Comparison of ENCODE assay signal across 8 mouse cellular contexts in genomic region chr7:97788190-97788668, GRCm38 (mm10). TPM values are rescaled to one million over a fixed set of nuclear protein-coding genes. Genes with fewer than 3 reads are reported as not detected.
DNase-seq lines count a peak whose midpoint lies in the region; ATAC-seq and TF ChIP-seq lines count a peak whose summit lies in the region.

Gene Pak1 (plus strand): TSS chr7:97788541.

- no peaks in the 10 kb centered on the region for H3K27me3 ChIP-seq in cerebellum, adult 2 months (ENCODE audit: control insufficient read depth, insufficient read depth, low read length)
- no peaks in the 10 kb centered on the region for H3K27me3 ChIP-seq in hindbrain, embryonic 11.5 days (ENCODE audit: control insufficient read depth, insufficient read depth, low read length)
- peaks cover 15% of the 10 kb centered on the region for H3K27me3 ChIP-seq in lung, embryonic 16.5 days (ENCODE audit: control insufficient read depth, insufficient read depth, low read depth, low read length)

- TF ChIP-seq CTCF in cerebellum, adult 2 months (IDR thresholded peaks at IDR 0.05; ENCODE audit: borderline replicate concordance, insufficient read depth, low read depth, low read length), result no peak

- 0 out of 2 replicates have a peak, but pooled peaks have one; percentile 44 for TF ChIP-seq POLR2A in cerebellum, adult 2 months (IDR thresholded peaks at IDR 0.05; ENCODE audit: borderline replicate concordance, insufficient read depth, low read length)

- H3K9me3 ChIP-seq in hindbrain, embryonic 11.5 days (ENCODE audit: control insufficient read depth, low read length), result no peaks in the 10 kb centered on the region
- H3K9me3 ChIP-seq in lung, embryonic 16.5 days (ENCODE audit: control insufficient read depth, low read length), result no peaks in the 10 kb centered on the region

- ATAC-seq in hindbrain, embryonic 11.5 days (ENCODE audit: low FRiP score), result peak; percentile 96
- peak; percentile 92 for ATAC-seq in lung, embryonic 16.5 days (ENCODE audit: low read depth)

- whole genome bisulfite sequencing in cerebellum, adult 2 months, result under 1% methylated on average over 46 of the region's 46 CpGs
- WGBS in hindbrain, embryonic 11.5 days, result under 1% methylated on average over 21 of the region's 46 CpGs
- under 1% methylated on average over 31 of the region's 46 CpGs for WGBS in lung, embryonic 16.5 days

- no peaks in the 10 kb centered on the region for H3K36me3 ChIP-seq in hindbrain, embryonic 11.5 days (ENCODE audit: control insufficient read depth, insufficient read depth, low read length)
- H3K36me3 ChIP-seq in lung, embryonic 16.5 days (ENCODE audit: control insufficient read depth, insufficient read depth, low read length), result no peaks in the 10 kb centered on the region

- peak within 1 kb of the TSS; percentile 86 for H3K4me2 ChIP-seq in hindbrain, embryonic 11.5 days (replicated peaks; ENCODE audit: low read depth, low read length)
- H3K4me2 ChIP-seq in lung, embryonic 16.5 days (ENCODE audit: low read depth, low read length), result peak within 1 kb of the TSS; percentile 98

- H3K9ac ChIP-seq in hindbrain, embryonic 11.5 days (ENCODE audit: low read depth, low read length), result peak within 1 kb of the TSS; percentile 86
- H3K9ac ChIP-seq in lung, embryonic 16.5 days (ENCODE audit: low read length), result peak within 1 kb of the TSS; percentile 83

- H3K4me3 ChIP-seq in cerebellum, adult 2 months (replicated peaks; ENCODE audit: insufficient read depth, low read depth, low read length), result peak within 1 kb of the TSS; percentile 87
- H3K4me3 ChIP-seq in hindbrain, embryonic 11.5 days (ENCODE audit: low read depth, low read length), result peak within 1 kb of the TSS; percentile 87
- peak within 1 kb of the TSS; percentile 83 for H3K4me3 ChIP-seq in lung, embryonic 16.5 days (ENCODE audit: low read length)

- H3K27ac ChIP-seq in cerebellum, adult 2 months (ENCODE audit: insufficient read depth, low read length), result peak within 1 kb of the TSS; percentile 22; the same call in 1 of the 2 replicates
- peak within 1 kb of the TSS; percentile 78 for H3K27ac ChIP-seq in hindbrain, embryonic 11.5 days (ENCODE audit: low read depth, low read length)
- peak within 1 kb of the TSS; percentile 63 for H3K27ac ChIP-seq in lung, embryonic 16.5 days (ENCODE audit: low read length)

- DNase-seq in MEL-GATA-1-ER (ENCODE audit: extremely low read depth, low read depth), result peak; percentile 26
- peak; percentile 91 to 92 for DNase-seq in cerebellum, adult 2 months
- peak; percentile 90 for DNase-seq in forelimb bud, embryonic 11.5 days (ENCODE audit: low read depth, low spot score)
- peak; percentile 89 for DNase-seq in hindbrain, embryonic 11.5 days (ENCODE audit: low spot score)
- DNase-seq in layer of hippocampus, adult 9-11 months, result peak; percentile 87
- DNase-seq in ovary, postnatal 10 days (ENCODE audit: low spot score), result peak; percentile 33
- DNase-seq in thymus, postnatal 10 days (ENCODE audit: low spot score in 2 of 2), result peak; percentile 65 to 67

- no peaks in the 10 kb centered on the region for H3K4me1 ChIP-seq in cerebellum, adult 2 months (ENCODE audit: control insufficient read depth, insufficient read depth, low read length)
- peaks cover 7% of the 10 kb centered on the region; the same call in 1 of the 2 replicates for H3K4me1 ChIP-seq in hindbrain, embryonic 11.5 days (replicated peaks; ENCODE audit: control insufficient read depth, insufficient read depth, low read length)
- peaks cover 11% of the 10 kb centered on the region for H3K4me1 ChIP-seq in lung, embryonic 16.5 days (replicated peaks; ENCODE audit: control insufficient read depth, insufficient read depth, low read length)

RNA-seq across cellular contexts. Expression of gene Pak1, which starts in this region (rescaled TPM):
- polyA plus RNA-seq in cerebellum, adult 2 months (2012; rRNA removed), result 363 and 385 TPM in 2 replicates
- polyA plus RNA-seq in hindbrain, embryonic 11.5 days (2014; fragmentation: Nextera tagmentation; extraction: Ambion mirVana), result 88.8 and 104 TPM in 2 replicates
- polyA plus RNA-seq in lung, embryonic 16.5 days (2015; fragmentation: Nextera tagmentation; extraction: Ambion mirVana), result 15.1 and 15.4 TPM in 2 replicates

Comparison
In these comparisons a context has a peak if more than half of its experiments do, and no peak if none do; other contexts are left out.
1. Peak in every context shown above with its lines: DNase-seq, ATAC-seq, H3K4me3 ChIP-seq and H3K27ac ChIP-seq.
2. DNase-seq: peak in every context shown above with its lines; median percentile 92 in cerebellum, adult 2 months; 90 in forelimb bud, embryonic 11.5 days; 89 in hindbrain, embryonic 11.5 days; 87 in layer of hippocampus, adult 9-11 months; 66 in thymus, postnatal 10 days; 33 in ovary, postnatal 10 days; 26 in MEL-GATA-1-ER.
3. H3K27ac ChIP-seq: peak in every context shown above with its lines; median percentile 78 in hindbrain, embryonic 11.5 days; 63 in lung, embryonic 16.5 days; 22 in cerebellum, adult 2 months.